Mouse (Mus musculus): ENCODE measurements around the gene Tpd52l1.

The Tpd52l1 gene

GRCm38 (mm10) chr10:31354886-31355461 lies 90.8 kb downstream of the Tpd52l1 start:
- no peak for TF ChIP-seq GATA4 (IDR thresholded peaks at IDR 0.05; ENCODE audit: insufficient replicate concordance, low read length)

GRCm38 (mm10) chr10:31354141-31354540 lies 91.6 kb downstream of the Tpd52l1 start:
- TF ChIP-seq GATA4 (IDR thresholded peaks at IDR 0.05; ENCODE audit: insufficient replicate concordance, low read length) = no peak

- TF ChIP-seq GATA4 (IDR thresholded peaks at IDR 0.05; ENCODE audit: insufficient replicate concordance, low read length) = no peak
Measured at GRCm38 (mm10) chr10:31352845-31353427, 92.8 kb downstream of the Tpd52l1 start.

DNA sequence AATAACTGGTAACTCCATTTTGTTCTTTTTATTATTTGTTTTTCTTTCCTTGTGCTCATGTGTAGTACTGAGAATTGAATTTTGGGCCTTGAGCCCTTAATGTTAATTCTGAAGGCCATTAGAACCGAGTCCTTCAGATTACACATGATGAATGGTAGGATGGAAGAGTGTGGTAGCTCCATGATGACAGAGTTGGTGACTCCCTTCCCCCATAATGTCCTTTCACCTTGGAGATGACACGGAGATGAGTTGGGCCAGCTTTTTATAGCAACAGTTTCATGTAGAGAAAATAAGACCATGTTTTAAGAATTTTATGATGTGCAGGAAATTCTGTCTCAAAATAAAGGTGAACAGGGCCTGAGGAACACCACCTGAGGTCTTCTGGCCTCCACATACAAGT lies 94.7 kb downstream of the Tpd52l1 start:
- TF ChIP-seq GATA4 (IDR thresholded peaks at IDR 0.05; ENCODE audit: insufficient replicate concordance, low read length) = no peak

DNA sequence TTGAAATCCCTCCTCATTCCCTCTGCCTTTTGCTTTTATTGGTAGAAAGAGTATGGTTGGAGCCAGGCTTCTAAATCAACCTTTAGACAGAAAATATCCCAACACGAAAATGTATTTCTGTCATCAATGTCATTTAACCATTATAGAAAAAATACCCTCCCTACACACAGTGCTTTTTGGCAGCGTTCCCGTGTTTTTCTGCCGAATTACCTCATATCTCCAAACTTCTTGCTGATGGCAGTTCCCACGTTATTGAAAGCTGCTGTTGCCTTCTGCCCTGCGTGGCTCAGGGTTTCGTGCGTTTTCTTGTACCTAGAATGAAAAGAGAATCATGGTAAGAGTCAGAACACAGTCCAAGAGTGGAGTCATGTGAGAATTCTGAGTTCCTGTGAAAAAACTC lies 99.4 kb downstream of the Tpd52l1 start:
- no peak for TF ChIP-seq GATA4 (IDR thresholded peaks at IDR 0.05; ENCODE audit: insufficient replicate concordance, low read length)

GRCm38 (mm10) chr10:31336432-31336831 lies 109.3 kb downstream of the Tpd52l1 start:
- no peak for TF ChIP-seq GATA4 (IDR thresholded peaks at IDR 0.05; ENCODE audit: insufficient replicate concordance, low read length)

DNA sequence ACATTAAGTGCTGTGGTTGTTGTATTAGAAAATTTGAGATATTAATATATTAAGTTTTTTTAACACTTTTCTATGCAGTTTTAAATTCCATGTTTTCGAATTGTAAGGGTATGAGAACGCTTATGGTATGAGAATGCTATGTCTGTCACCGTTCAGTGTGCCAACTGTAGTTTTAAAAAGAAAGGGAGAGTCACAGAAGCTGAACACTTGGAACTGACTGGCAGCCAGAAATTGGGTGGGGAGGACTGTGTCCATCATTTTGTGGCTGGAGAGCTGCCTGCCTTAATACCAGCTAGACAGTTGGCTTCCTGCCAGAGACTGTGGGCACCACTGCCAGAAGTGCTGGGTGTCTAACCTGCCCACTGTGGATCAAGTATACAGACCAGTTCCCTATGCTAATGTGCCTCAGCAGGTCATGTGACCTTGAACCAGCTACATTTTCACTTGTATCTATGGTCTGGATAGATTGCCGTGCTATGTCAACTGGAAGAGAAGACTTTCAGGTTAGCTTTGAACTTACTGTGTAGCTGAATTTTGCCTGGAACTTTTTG lies 114.5 kb downstream of the Tpd52l1 start:
- no peak for TF ChIP-seq GATA4 (IDR thresholded peaks at IDR 0.05; ENCODE audit: insufficient replicate concordance, low read length)

DNA sequence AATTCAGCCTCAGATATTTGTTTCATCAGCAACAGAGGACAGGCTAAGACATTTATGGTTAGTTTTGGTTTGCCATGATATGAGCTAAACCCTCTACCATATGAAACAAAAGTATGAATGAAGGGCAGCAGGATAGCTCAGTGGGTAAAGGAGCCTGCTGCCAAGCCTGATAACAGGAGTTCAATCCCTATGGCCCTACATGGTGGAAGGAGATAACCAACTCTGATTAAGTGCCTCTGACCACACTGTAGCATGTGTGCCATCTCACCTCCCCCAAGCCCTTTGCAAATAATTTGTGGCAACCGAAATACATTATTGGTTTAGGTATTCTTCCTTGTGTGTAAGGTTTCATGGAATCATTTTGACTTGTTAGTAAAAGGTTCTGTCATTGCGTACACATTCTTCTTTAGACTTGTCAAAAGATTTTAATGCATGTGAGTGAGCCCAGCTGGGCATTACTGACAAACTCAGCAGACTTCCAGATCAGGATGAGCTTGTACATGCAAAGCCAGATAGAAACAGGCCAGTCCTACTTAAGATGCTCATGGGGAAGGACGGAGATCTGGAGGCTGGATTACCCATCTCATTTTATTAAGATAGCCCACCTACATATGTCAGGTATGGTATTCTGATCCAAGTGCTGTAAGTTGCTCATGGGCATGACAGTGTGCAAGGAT lies 115.3 kb downstream of the Tpd52l1 start:
- TF ChIP-seq GATA4 (IDR thresholded peaks at IDR 0.05; ENCODE audit: insufficient replicate concordance, low read length) = no peak

GRCm38 (mm10) chr10:31329436-31329835 lies 116.3 kb downstream of the Tpd52l1 start:
- TF ChIP-seq GATA4 (IDR thresholded peaks at IDR 0.05; ENCODE audit: insufficient replicate concordance, low read length) = no peak

DNA sequence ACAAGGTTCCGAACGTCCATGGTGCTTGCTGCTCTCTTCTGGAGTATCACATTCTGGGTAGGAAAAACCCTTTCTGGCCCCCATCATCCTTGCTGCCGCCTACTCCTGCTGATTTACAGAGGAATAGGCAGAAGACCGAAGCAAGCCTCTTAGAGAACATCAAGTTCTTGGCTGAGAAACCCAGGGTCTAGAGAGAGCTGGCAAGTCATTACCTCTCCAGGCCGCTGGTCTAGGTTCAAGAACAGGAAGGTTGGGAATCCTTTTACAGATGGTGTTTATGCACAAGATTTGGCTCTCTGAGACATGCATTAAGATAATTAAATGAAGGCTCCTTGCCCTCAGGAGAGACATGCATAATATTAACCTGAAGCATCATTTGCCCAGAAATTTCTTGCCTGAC lies 127.3 kb downstream of the Tpd52l1 start:
- TF ChIP-seq GATA4 (IDR thresholded peaks at IDR 0.05; ENCODE audit: insufficient replicate concordance, low read length) = no peak

GRCm38 (mm10) chr10:31312865-31313848 lies 132.6 kb downstream of the Tpd52l1 start, which contains the start of gene Hddc2:
Gene Hddc2 (plus strand): TSS chr10:31313383.
- no peak for TF ChIP-seq GATA4 (IDR thresholded peaks at IDR 0.05; ENCODE audit: insufficient replicate concordance, low read length)

- TF ChIP-seq GATA4 (IDR thresholded peaks at IDR 0.05; ENCODE audit: insufficient replicate concordance, low read length) = no peak
Measured at GRCm38 (mm10) chr10:31307024-31307598, 138.6 kb downstream of the Tpd52l1 start.

- TF ChIP-seq GATA4 (IDR thresholded peaks at IDR 0.05; ENCODE audit: insufficient replicate concordance, low read length) = no peak
Measured at GRCm38 (mm10) chr10:31303446-31303845, 142.3 kb downstream of the Tpd52l1 start.

DNA sequence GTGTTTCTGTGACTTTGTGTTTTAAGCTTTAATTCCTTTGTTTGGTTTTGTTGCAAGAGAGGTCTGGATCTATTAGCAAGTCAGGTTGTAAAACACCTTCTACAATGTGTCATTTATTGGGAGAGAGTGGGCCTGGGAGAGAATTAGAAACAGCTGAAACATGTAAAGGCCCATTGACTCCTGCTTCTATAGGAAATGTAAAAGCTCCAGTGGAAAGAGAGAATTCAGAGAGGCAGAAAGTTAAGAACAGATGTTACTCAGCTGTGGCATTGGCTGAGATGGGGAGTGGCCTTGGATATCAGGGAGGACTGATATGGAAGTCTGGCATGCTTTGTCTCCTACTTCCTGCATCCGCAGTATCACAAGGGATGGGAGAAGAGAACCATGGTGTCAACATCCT lies 145.5 kb downstream of the Tpd52l1 start:
- TF ChIP-seq GATA4 (IDR thresholded peaks at IDR 0.05; ENCODE audit: insufficient replicate concordance, low read length) = no peak; the same call in 1 of the 2 replicates

All from liver, adult (tissue).